Mouse (Mus musculus) granulocyte monocyte progenitor cell, adult 5-6 weeks (primary cell): ENCODE measurements around the gene Trim2. TPM values are rescaled to one million over a fixed set of nuclear protein-coding genes. Genes with fewer than 3 reads are reported as not detected.

Experiments
- ATAC-seq: replicated peaks from 2 replicates; pipeline ENCODE4 v1.8.0; 2016; ENCODE audit warnings: mild to moderate bottlenecking, moderate TSS enrichment, inconsistent platforms; ENCODE audit not compliant: poor library complexity, severe bottlenecking
- total RNA-seq, 2 experiments: library from RNA; stranded (forward) in 1 of 2; stranded (reverse) in 1 of 2; fragments of 200-712, 200-1000 nt in 1 of 2; fragments of >200 nt in 1 of 2; fragmentation: Nextera tagmentation in 1 of 2; gene quantifications; 2 replicates each; pipeline ENCODE4 v1.2.3; 2014 to 2017

Gene Trim2
- total RNA-seq, 2 experiments from 2014 or later: not detected

DNA sequence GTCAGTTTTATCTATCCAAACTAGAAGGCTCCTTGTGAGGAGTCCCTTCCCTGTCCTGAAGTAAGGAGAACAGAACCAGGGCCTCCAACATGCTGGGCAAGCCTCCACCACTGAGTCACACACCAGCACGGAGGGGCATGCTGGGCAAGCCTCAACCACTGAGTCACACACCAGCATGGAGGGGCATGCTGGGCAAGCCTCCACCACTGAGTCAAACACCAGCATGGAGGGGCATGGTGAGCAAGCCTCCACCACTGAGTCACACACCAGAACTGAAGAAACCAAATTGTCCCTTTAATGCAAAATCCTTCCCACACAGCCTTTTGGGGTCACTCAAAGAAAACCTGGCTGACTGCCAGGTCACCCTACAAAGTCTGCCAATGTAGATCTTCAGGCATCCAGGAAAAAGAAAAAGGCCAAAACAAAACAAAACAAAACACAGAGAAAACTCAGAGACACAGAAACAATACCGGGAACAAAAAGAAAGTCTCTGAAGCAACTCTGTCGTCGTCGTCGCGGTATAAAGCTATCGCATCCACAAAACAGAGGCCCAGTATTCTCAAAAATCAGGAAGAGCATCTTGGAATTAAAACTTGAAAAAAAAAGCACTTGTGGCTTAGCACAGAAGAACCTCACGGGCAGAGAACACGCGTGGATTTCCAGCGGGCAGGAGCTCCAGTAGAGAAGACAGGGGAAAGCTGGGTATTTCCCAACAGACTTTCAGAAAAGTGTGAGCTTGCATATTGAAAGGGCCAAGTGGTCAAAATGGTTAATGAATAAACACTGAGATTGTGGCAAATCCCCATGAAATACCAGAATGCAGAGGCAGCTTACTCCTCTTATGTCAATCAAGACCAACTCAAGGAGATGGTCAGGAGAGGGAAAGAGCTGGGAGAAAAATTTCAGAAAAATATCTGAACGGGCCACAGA, 12.7 kb downstream of the Trim2 start:
- no peak for ATAC-seq

DNA sequence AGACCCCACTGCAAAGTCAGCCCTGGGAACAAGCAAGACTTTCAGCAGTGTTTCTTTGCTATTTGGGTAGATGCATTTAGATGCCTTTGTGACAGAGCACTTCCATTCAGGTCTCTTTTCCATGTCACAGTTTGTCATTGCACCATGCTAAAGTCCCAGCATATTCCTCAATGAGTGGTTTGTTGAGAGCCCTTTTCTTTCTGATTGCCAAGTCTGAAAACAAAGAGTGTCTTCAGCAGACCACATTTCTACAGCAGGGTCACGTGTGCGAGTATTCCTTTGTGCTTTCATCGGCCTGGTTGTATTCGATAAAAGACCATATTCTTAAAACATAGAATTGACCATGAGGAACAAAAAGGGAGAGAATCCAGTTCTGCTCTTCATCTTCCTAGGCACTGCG, 14.4 kb downstream of the Trim2 start:
- no peak for ATAC-seq

DNA sequence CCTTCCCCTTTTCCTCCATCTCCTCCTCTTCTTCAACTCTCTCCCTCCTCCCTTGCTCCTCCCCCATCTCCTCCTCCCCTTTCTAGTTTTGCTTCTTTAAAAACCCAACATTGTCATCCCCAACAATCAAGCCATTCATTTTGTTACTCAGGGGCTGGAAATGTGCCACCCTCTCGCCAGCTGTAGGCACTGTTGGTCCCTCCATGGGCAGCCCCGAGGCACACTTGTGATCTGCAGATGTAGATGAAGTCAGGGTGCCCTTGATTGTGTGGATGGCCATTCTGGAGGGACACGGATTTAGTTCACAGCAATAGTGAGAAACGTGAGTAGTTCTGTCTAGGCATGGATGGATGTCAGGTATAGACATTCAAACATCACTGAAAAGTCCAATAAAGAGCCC, 17.7 kb downstream of the Trim2 start:
- no peak for ATAC-seq

DNA sequence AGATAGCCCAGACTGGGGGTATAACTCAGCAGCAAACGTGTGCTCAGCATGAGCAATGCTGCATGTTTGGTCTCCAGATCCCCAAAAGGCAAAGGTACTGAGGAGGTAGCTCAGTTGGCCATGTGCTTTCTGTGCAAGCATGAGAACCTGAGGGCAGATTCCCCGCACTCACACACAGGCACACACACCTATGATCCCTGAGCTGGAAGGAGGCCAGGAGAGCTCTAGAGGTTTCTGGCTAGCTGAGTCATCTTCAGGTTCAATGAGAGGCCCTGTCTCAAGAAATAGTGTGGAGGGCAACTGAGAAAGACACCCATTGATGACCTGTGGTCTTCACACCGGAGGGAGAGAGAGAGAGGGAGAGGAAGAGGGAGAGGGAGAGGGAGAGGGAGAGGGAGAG, 19.4 kb downstream of the Trim2 start:
- ATAC-seq: no peak

DNA sequence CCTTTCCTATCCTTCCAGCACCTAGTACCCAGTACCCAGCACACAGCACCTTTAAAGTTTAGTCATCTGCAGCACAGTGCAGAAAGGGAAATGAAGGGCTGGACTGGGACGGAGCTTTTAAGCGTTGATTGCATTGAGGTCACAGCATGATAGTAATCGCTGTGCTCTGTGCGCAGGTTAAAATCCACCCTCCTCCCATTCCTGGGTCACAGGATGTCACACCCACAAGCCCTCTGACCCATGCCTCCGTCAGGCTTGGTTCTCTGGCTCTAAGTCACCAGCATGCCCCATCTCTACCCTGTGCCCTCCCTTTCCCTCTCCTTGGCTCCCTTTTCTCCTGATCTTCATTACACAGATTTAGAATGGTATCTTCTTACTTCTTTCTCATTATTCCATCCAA, 20.4 kb downstream of the Trim2 start:
- no peak for ATAC-seq

DNA sequence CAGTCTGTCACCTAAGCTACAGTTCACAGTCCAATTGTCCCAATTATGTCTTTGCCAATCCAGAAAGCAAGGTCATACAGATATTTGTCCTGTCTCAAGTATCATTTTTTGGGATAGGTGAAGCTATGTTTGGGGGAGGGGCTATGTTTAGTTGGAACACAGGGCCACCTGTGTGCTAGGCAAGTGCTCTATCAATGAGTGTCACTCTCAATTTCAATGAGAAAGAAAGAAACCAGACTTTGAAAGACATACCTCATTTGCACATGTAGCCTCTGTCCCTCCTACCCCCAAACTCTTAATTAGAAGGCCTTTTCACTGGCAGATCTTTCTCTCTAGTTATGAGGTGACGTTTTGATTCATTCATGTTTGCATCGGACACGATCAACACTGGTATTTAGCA, 21.9 kb downstream of the Trim2 start:
- ATAC-seq: no peak

DNA sequence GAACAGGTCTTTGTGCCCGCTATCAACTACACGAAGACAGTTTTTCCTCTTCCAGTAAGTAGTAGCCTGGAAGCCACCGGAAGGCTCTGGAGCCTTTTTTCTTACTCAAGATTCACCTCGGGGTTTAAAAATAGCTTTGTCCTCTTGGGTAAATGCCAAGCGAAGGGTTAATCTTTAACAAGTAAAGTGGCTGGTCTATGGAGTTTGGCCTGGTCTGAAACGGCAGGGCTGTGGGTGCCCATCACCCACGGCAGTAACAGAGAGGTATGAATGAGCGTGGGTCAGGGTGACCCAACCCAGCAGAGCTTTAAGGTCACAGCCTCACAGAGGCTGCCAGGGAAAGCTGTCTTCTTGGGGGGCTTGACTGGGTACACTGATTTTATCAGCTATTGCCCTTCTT, 23.2 kb downstream of the Trim2 start:
- no peak for ATAC-seq

DNA sequence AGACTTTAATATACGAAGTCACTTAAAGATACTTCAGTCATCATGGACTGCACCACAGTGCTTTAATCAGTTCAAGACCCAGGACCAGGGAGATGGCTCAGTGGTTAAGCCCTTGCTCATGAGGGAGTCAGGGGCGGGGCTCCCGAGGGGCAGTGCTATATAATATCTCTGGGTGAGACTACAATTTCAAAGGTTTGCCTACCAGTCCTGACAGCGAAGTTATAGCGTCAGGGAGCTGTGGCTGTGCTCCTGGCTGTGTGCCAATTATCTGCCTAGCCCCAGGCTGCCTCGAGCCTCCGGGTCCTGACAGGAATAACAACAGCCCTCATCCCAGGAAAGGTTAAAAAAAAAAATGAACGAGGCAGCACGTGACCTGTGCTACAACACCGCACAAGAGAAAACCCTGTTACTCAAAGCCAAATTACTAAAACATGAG, 24.7 kb downstream of the Trim2 start:
- no peak for ATAC-seq

DNA sequence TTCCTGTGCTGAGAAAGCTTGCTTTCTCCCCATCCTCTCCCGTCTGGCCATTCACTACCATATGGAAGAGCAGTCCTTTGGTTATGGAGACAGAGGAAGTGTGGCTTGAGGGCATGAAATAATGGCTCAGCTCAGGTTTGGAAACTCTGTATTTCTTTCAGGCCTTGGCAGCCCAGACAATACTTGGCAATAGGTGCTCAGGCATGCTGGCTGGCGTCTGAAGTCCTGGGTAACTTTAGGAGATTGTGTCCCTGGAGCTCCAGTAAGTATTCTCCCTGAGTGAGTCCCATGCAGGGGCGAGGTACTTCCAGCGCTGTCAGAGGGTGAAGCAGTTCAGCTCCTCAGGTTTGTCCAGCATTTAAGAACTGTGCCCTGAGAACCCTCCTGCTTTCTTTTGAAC, 27.9 kb downstream of the Trim2 start:
- ATAC-seq: no peak

DNA sequence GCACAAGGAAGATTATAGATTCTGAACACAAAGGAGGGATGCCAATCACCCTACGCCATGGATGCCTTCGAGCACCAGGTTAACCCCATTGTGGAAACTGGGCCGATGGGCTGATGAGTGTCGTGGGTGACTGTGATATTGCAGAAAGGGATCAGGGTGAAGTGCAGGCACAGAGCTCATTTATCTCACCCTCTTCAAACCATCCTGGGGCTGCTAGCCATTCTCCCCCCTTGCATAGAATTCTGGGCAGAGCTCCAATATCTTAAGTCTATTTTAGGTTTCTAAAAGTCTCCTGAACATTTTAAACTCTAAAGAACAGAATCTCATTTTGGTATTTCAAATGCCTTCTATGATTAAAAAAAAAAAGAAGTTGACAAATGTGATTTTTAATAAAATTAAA, 31.6 kb downstream of the Trim2 start:
- no peak for ATAC-seq

DNA sequence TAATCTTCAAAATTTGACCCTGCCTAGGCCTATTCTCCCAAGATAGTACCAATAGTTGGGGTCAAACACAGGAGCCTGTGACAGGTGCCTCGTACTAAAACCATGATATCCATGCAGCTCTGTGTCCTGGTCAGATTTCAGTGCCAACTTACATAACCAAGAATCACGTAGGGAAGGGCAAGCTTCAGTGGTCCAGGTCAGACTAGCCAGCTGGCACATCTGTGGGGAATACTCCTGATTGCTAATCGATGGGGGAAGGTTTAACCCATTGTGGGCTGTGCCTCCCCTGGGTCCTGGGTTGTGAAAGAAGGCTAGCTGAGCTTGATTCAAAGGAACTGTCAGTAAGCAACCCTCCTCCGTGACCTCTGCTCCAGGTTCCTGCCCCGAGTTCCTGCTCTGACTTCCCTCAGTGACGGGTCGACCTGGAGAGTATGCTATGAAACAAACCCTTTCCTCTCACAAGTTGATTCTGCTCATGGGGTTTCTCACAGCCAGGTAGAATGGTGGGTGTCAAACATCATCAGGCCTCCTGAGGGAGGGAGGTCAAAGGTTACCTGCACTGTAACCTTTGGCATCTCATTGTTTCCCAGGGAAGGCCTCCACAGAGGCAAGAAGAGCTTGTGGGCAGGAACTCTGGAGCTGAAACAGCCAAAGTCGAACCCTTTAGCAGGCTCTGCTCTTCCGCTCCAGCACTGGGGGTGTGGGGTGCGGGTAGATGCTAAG, 34.2 kb downstream of the Trim2 start:
- no peak for ATAC-seq

DNA sequence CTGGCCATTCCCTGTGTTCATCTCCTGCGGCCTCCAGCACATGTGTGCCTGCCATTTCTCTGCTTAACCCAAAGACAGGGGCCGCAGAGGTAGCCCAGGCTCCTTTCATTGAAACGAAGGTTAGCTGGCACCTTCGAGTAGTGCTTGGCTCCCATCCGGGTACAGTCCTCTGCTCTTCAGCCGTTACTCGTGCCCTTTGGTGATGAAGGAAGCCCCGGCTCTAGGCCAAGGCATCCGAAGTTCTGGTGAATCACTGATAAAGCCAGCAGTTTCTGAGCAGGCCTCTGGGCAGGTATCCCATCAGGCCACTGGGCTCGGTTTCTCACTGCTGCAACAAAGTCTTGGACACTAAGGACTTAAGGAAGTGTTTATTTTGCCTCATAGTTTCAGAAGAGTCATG, 34.9 kb downstream of the Trim2 start:
- no peak for ATAC-seq

DNA sequence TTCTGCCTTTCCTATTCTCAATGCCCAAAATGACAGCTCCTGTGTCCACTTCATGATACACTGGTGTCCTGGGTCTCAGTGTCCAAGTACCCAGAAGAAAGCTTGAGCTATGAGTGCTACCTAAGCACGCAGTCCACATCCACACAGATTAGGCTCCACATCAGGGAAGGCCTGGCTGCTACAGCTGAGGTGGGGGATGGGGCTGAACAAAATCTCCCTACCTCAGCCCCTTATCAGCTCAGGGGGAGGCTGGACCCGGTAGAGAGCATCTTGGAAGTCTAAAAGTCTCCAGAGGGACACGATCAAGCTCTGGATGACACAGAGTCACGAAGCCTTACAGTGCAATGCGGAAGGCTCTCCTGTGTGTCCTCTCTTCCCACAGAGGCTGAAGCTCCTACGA, 35.6 kb downstream of the Trim2 start:
- ATAC-seq: no peak

DNA sequence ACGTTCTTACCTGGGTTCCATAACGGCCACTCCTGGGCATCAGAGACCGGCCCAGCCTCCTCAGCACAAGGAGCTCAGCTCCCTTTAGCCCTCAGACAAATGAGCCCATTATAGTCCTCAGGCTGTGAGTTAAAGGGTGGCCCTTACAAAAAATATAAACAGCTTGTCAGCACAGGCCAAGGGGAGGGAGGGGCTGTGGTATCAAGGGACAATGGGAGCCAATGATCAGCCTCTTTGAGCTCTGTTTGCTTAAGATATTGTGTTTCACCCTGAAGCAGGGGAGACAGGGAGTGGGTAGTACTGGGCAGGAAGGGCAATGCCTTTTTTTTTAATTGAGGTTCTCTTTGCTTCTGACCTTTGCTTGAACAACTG, 36.1 kb downstream of the Trim2 start:
- no peak for ATAC-seq

DNA sequence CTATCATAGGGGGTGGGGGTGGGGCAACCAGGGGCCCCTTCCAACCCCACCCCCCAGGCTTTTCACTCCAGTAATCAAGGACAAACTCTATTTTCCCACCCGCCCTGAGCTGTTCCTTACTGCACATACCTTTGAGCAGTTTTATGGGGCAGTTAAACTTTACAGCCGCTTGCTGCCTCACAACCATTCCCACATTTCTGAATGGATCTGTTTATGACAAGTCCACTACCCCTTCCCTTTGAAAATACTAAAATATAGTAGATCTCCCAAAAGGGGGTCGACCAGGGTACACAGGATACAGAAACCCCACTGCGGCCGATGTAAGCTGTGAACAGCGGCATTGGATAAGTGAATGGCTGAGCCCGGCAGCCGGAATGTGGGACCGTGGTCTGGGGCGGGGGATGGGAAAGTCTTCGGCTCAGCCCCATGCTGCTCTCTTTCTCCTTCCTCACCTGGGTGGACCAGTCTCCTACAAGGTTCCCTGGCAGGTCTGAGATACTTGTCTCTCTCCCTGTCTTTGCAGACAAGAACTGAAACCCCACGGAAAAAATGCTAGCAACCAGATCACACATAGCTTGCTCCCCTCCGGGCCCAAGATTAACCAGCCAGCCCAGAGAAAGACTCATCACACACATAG, 36.6 kb downstream of the Trim2 start:
- no peak for ATAC-seq

DNA sequence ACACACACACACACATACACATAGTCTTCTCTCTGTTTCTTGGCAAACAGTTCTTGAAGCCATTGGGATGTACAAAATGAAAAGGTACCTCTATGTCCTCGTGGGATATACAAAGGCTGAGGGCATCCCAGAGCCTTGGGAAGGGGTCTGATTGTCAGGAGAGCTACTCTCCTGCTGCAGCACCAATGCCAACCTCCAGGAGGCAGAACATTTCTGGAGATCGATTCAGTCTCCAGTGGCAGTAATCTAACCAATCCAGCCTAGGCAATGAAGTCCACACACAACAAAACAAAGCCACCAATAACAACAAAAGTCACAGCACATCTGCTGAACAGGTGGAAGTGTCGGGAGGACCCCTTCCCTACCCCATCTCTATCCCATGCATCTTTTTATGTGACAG, 38.2 kb downstream of the Trim2 start:
- 0 out of 2 replicates have a peak, but pooled peaks have one; percentile 35 for ATAC-seq

DNA sequence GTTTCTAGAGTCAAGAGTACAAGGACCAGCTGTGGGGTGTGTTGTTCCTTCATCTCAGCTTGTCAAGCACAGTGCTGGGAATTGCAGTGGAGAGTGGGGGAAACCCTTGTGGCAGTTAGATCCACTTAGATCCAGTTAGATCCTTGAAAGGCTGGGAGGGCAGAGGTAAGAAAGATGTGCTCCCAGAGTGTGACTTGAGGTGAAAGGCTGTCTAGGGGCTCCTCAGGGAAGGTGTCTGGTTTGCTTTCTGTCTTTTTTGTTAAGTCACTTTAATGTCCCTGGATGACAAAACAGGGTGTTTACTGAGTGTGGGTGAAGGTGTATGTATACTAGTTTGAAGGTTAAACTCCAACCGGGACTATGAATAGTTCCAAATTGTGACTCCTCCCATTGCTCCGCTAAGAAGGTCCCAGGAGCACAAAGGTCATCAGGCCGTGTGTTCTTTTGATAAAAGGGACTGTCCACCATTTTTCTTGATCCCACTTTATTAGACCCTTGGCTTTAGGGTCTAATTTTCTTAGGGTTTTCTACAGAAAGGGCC, 40.2 kb downstream of the Trim2 start:
- ATAC-seq: no peak

DNA sequence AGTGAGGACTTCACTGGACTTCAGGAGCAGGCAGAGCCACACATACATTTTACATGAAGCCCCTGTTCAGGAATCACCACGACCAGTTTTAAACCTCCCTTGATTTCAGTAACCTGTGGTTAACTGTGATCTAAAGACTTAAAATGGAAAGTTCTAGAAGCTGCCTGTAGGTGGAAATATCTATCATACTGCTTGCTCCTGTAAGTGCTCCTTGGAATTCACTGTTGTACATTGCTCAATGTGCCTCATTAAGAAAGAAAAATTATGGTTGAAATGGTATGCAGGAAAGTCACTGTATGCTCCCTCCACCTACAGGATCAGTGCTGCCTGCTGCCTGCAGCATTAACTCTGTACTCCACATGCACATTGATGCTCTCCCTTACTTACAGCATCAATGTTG, 41.6 kb downstream of the Trim2 start:
- no peak for ATAC-seq

DNA sequence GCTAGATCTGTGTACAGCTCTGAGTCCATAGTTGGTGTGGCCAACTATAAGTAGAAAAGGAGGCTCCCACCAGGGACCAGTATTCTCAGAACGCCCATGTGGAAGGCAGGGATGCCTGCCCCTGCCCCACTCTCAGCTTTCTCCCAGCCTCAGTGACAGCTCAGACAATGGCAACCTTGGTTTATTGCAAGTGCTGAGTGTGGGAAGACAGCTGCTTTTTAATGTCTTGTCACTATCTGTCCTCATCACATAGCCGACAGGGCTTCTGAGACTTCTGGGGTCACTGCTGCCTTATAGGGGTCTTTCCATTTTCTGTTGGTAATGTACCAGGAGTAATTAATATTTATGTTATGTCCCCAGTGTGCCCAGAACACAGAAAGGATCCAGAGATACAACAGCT, 42.3 kb downstream of the Trim2 start:
- ATAC-seq: no peak

DNA sequence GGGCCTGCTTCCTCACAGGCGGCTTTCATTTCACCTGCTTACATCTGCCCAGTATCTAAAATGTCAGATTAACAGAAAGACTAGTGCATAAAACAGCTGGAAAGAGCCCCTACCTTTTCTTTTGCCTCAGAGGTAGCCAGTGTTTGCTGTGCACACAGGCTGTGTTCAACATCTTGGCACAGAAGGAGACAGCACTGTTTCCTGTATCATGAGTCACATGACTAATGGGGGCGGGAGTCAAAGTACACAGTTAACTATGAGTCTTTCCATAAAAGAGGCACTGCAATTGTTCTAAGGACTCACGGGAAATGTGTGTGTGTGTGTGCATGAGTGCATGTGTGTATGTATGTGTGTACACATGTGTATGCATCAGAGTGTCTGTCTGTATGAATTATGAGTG, 43.9 kb downstream of the Trim2 start:
- no peak for ATAC-seq

DNA sequence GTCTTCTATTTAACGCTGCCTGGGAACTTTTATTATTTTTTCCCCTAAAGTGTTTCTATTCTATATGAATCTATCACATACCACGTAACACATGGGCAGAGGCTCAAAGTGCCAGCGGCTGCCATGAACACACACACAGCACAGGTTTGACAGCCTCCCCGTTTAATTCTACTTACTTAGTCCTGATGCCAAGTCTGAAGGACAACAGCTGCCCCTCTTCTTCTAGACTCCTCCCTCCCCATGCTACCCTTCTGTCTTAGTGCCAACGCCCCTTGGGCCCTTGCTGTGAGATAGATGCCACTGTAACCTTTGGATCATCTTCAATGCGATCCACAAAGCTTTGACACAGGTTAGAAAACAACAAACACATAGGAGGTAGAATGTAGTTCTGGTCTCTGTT, 44.8 kb downstream of the Trim2 start:
- no peak for ATAC-seq
